Mouse (Mus musculus) heart, adult 11 months (tissue): ENCODE measurements around the gene Cnnm2.
A peak's percentile ranks its signal among the peaks of the same experiment; 100 is the strongest.

Source experiments
- DNase-seq: peaks from one replicate; pipeline ENCODE4 v3.0.0; 2022

Cnnm2 gene

DNA sequence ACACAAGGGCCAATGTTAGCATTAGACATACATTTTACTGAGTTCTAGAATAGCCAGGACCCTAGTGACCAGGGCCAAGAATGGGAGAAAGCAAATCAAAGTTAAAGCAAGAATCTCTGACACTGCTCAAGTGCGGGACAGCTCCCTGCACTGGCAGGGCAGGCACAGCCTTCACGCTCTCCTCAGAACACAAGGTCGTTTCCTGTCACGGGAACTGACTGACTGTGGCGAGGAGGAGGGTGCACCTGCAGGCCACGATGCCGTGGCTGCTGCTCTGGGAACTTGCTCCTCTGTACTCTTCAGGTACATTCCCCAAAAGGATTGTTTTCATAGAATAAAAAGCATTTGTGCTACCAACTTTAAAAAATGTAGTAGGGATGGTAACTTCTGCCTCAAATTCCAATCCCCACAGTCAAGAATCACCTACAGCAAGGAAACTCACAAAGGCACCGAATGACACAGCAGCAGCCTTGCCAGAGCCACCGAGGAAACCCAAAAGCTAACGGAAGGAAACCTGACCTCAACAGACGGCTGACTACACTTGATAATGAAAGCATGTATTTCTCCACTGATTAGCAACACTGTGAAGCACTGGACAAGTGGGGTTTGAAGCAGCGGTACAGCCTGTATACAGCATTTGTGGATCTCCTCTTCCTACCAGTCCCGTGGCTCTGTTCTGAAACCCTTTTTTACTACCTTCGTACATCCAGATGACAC, 126.6 kb downstream of the Cnnm2 start:
- peak; percentile 89 for DNase-seq

DNA sequence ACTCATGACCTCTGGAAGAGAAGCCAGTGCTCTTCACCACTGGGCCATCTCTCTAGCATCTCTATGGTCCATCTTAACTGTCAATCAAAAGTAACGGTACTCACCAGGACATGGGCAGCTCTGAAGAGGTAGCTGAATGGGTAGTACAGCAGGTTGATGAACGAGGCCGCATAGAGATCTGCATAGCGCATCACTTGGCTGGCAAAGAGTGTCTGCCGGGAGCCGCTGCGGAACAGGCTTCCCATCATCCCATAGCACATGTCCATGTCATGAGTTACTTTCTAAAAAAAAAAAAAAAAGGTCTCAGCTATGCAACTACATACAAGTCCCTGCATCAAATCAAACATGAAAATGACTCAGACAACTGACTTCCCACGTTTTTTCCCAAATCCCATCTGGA, 128.3 kb downstream of the Cnnm2 start:
- DNase-seq = peak; percentile 75

DNA sequence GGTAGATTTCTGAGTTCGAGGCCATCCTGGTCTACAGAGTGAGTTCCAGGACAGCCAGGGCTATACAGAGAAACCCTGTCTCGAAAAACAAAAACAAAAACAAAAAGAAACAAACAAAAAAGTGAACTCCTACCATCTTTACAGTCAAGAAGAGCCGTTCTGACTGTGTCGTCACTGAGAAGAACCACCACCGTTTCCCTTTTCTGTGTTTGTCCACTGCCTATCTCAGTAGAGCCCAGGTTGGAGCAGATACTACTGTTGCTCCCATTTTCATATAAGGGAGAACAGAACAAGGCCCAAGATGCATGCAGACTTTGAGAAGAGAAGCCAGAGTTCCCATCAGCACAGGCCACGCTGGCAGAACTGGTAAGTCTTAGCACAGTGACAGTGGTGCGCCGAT, 129.3 kb downstream of the Cnnm2 start:
- no peak for DNase-seq

DNA sequence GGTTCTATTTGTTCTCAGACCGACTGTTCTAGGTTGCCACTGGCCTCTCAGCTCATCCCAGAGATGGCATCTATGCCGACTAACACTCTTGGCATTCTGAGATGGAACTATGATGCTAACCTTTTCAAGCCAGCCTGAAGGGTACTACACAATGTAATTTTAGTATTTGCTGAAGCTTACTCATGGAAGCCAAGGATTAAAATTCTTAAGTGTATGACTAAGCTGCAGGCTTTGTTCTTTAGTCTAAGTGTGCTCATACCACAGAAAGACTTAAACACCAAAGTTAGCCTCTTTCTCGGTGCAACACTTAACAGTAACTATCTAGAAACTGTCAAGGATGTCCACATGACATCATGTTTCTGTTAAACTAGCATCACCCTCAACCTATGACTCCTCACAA, 131.5 kb downstream of the Cnnm2 start:
- no peak for DNase-seq

DNA sequence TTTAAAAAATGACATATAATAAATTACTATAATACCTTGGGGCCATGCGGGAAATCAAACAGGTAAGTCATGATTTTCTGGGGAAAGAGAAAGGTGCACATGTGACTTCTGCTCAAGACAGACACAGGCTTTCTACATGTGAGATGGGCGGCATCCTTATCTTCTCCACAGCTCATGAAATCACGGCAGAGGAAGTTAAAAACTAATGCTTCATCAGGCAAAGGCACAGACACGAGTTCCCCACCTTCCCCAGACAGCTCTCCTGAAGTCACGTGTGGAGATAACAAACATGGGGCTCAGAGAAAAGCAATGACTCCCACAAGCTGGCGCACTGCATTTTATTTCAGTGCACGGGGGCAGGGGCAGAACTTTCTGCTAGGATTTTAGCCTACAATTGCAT, 132.1 kb downstream of the Cnnm2 start:
- peak; percentile 77 for DNase-seq

DNA sequence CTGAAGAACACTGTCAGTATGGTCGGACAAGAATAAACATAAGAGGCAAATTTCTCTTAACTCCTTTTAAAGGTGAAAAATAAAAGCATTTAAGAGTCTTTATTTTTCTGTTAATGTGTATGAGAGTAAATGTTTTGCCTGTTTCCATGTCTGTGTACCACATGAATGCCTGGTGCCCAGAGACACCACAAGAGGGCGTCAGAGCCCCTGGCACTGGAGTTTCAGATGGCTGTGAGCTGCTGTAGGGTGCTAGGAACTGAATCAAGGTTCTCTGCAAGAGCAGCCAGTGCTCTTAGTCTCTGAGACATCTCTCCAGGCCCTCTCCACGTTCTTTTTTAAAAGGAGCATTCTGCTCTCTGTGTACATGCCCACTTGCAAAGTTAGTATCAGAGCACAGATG, 135.7 kb downstream of the Cnnm2 start:
- DNase-seq = no peak

DNA sequence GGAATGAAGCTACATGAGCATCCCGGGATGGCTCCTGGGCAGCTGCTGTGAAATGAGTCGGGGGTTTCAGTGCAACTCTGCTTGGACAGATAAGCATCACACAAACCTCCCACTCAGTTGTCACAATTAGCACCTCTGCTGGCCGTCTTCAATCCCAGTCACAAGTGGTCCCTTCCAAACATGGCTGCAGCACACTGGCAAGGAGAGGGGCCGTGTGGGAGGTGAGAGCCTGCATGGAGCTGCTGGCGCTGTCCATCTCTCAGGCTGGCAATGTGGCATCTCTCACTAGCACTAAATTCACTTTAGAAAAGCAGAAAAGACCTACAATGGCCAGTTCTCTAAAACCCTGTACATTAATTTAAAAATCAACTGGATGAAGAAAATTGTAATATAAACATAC, 136.8 kb downstream of the Cnnm2 start:
- DNase-seq = peak; percentile 50

DNA sequence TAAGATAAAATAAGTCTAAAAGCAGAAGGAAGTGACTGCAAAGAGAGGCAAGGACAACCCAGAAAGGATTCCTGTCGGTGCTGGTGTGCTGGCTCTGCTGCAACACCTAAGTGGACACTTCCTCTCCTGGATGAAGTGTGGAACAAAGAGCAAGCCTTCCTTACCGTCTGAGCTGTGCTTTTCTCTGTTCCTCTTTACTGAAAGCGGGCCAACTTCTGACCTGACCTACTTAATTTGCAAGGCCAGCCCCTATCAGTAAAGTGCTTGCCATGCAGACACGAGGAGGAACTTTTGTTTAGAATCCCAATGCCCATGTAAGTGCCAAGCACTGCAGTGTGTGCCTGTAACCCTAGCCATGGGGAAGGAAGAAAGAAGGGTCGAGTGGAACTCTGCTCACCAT, 137.9 kb downstream of the Cnnm2 start:
- peak; percentile 95 for DNase-seq

DNA sequence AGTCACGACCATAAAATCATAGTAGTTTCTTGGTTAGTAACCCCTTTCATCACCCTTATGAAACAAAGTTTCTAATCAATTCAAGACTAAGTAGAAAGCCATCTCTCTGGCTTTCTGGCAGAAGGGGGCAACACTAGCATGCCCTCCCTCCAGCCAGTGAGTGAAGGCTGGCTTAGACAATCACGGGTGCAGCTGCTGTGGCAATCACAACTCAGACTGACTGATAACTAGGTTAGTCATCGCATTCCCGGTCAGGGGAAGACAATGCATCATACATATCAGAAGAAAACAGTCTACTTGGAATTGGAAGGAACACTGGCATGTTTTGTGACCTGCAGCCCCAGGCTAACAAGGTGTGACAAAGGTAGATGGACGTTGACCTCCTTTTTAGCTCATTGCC, 138.5 kb downstream of the Cnnm2 start:
- peak; percentile 87 for DNase-seq

DNA sequence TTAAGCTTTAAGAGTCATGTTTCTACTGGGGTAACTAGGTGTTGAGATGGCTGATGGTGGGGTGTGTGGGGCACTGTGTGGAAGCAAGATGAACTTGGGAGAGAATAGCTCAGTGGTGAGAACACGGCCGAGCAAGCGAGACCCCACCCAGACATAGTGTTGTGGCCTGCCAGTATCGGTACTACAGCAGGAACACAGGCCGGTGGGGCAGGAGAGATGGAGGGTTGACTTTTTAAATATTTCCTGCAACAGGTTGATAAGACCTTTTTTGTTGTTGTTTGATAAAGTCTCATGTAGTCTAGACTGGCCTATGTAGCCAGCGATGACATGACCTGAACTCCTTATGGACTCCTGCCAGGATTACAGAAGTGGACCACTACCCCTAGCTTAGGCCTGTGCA, 139.4 kb downstream of the Cnnm2 start:
- peak; percentile 79 for DNase-seq

DNA sequence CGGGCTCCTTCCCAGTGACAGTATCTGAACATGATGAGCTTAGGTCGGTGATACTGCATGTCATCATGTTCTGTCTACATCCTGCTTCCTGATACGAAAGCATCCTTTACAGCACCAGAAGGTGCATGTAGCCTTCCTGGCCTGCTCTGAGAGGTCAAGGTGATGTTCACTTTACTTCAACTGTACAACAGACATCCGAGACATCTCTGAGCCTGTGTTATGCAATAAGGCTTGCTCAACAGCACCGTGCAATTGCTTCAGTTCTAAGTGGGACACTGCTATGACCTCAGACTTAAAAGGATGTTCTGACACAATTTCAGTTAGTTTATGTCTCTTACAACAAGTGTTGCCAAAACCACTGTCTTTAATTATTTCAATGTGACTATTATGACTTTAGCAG, 139.9 kb downstream of the Cnnm2 start:
- DNase-seq = peak; percentile 94

DNA sequence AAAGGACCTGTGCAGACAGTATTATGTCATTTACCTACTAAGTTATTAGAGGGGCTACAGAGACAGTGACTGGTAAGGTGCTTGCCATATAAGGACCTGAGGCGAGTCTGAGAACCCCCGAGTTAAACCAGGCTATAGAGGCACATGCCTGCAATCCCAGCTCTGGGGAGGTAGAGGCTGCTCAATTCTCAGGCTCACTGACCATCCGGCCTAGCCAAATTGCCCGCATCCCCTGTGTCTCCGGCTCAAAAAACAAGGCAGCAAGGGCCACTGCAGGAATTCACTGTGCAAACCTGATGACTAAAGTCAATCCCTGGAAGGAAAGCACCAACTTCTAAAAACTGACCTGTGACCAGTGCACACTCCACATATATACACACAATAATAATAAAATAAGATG, 142.0 kb downstream of the Cnnm2 start:
- peak; percentile 66 for DNase-seq

DNA sequence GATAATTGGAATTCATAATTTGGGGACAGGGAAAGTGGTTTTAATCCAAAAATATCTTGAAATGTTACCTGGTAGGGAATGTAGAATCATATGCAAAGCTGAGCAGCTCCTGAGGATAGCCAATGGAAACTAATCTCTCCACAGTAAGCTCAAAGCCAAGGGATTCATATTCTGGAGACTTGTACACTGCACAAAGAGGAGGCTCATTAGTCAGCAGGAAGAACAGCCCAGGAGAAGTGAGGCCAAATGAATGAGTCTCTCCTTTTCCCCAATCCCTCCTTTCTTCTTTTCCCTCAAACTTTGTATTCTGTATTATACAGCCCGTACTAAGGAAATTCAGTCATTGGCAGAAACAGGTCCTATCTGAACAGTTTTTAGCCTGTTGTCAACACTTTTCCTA, 143.5 kb downstream of the Cnnm2 start:
- DNase-seq = peak; percentile 42

DNA sequence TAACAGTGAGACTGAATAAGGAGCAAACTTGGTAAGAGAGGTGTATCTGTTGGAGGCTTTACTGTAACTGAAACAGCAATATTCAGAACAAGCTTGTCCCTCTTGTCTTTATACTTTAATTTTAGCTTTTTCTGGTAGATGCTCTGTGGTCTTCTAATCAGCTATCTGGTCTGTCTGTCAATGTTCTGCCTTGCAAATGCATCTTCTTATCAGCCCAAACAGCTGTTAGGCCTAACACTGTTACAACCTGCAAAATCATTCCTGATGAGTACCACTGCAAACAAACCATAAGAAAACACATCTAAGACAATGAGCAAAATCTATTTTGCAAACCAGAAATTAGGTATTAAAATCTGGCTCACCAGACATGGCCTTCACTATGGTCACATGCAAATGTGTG, 144.0 kb downstream of the Cnnm2 start:
- no peak for DNase-seq

DNA sequence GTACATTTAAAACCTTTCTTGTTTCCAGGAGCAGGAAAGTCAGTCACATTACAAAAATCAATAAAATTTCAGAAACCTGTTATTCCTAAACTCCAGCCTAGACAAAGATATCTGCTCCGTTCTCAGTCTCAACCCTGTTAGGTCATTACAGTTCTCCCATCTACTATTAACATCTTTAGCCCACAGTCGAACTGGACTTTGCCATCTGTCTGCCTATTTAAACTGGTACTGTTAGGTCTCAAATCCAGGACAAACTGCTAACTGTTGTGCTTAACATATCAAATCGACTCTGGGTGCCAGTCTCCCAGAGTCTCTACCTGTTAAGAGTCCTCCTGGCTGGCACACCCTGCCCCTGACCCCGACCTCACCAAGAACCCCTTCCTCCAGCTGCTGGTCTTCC, 144.6 kb downstream of the Cnnm2 start:
- peak; percentile 49 for DNase-seq

DNA sequence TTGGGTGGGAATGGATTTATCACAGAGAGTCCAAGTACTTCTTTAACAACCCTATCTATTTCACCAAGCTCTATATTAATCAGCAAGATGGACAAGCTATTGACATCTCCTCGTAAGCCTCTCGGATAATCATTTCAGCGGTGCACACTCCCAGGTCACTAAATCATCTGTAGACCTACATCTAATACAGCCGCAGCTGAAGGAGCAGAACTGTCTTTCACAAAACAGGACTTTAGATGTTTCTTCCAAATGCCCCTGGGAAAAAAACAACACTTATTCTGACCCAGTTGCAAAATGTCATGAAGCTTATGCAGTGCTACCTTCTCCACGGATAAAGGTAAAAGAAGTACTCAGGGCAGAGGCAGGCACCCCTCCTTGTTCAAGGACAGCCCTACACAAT, 146.8 kb downstream of the Cnnm2 start:
- DNase-seq = no peak

DNA sequence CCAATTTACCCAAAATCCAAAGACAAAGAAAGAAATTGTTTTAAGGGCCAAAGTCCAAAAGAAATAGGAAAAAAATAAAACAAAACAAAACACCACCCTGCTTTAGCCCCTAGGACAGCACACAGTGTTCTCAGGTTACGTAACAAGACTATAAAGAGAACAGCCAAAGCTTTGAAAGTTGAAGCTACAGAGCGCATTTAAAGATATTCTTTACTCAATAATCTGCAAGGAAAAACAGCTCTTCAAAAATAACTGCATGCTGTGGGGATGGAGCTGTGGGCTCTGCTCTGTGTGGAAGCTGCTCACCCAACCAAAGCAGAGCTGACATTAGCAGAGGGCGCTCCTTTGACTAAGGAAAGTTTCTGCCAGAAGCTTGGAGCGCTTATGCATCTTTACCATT, 147.6 kb downstream of the Cnnm2 start:
- peak; percentile 95 for DNase-seq

DNA sequence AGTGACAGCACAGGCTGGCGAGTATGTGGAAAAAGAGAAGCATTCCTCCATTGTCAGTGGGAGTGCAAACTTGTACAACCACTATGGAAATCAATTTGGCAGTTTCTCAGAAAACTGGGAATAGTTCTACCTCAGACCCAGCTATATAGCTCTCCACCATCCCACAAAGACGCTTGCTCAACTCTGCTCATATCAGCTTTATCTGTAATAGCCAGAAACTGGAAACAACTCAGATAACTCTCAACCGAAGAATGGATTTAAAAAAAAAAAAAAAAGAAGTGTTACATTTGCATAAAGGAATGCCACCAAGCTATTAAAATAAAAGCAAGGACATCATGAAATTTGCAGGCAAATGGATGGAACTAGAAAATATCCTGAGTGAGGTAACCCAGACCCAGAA, 150.1 kb downstream of the Cnnm2 start:
- no peak for DNase-seq

DNA sequence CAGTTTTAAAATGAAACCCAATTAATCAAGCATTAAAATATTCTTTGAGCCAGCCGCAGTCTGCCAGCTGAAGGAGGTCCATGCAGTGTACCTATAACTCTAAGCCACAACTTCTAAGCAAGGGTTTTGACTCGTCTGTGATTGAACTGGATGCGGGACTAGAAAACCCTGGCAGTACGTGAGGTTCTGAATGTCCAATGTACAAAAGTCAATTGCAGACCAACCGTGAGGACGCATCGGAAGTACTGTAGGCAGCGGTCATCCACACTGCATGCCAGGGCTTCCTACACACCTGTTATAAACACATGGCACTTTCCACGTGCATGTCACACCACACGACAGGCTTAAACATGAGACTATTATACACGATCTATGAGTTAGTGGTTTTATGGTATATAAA, 152.2 kb downstream of the Cnnm2 start:
- DNase-seq = no peak

DNA sequence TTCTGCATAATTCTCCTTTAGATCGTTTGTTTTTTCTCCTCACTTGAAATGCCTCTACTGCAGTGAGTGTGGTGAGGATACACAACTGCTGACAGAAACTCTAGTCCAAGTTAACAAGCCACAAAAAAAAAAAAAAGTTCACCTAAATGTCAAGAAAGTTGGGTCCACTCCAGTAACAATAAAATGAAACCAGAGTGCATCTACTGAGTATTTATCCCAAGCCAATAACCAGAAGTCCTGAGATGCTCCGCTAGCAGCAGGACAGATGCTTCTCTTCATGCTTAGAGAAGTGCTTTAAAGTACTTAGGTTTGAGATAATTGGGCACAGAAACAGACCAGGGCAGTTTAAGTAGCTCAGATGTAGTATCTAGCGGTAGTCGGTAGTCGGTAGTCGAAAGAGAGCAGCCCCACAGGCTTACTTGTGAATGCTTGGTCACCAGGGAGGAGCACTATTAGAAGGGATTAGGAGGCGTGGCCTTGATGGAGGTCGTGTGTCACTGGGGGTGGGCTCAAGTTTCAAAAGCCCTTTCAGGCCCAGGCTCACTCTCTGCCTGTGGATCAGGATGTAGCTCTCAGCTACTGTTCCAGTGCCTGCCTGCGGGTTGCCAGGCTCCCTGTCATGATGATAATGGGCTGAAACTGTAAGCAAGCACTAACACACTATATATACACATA, 154.1 kb downstream of the Cnnm2 start:
- DNase-seq = peak; percentile 91

DNA sequence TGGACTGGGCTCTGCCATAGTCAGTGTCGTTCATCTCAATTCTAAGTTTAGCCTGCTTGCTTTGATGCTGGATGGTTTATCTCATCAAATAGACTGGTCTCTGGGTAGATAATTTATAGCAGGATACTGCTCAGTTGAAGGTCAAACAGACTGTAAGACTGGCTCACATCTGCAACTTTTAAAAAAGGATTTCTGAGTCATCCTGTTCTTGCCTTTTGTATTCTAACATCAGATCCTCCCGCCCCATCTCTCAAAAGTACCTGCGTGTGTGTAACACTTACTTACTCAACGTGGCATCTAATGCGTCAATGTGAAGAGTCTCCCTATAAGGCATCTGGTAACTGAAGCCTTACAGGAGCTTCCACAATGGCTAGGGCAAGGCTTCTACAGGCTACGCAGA, 159.2 kb downstream of the Cnnm2 start:
- no peak for DNase-seq

DNA sequence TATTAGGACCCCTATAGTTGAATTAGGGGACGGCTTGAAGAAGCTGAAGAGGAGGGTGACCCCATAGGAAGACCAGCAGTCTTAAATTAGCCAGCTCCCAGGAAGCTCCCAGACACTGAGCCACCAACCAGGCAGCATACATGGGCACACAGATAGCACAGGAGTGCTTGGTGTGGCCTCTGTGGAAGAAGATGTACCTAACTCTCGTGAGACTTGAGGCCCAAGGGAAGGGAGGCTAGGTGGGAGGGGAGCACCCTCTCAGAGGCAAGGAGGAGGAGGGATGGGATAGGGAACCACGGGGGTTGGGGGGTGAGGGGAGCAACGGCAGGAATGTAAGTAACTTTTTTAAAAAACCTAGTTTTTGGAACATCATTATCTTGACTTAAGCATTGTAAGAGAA, 165.0 kb downstream of the Cnnm2 start:
- no peak for DNase-seq

DNA sequence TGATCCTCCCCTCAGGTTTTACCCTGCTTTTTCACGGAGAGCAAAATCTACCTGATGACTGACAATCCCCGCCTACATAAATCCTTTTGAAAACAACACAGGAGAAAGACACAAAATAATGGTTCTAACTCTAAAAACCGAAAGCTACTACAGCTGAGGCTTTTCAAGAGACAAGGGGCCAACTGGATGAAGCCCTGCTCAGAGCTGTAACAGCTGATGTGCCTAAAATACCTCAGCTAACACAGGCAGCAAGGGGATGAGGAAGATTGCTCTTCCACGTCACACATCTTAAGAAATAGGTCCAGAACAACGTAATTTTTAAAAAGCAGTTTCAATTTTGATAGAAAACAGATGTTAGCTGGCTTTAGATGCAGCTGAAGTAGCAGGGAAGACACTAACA, 165.6 kb downstream of the Cnnm2 start:
- peak; percentile 94 for DNase-seq

DNA sequence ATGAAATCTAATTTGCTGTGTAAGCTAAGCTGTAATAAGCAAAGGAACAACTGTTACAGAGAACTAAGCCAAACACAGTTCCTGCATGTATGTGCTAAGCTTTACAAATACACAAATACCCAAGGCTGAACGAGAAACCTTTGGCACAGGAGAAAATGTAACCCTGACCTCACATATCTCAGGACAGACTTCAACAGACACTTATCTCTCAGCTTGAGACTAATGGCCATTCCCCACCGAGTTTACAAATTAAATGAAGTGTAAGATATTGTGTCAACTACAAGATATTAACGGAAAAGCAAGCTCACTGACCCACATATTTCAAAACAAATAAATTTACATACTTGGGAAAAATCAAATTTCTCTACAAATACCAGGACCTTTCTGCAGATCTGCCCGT, 166.7 kb downstream of the Cnnm2 start:
- no peak for DNase-seq

DNA sequence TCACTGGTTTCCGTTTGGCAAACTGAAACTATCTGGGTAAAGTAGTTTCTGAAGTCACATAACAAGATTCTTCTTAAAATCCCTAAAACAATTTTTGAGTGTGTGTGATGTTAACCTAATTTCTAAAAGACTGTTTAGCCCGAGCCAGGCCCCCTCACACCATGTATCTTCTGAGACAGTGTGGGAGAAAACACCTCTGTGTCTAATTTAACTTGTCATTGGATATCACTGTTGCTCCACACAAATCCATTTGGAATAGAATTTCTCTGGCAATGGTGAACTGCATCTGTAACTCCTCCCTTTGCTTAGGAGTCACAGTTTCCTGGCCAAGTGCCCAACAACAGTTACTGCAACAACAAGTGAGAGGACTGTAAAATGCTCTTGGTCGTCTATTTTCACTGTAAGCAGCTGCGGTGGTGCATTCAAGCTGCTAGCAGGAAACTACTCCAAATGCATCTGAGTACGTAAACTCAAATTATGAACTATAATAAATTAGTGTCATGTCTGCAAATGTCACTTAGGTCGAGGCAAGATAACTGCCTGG, 167.7 kb downstream of the Cnnm2 start:
- DNase-seq = peak; percentile 98
